Mouse (Mus musculus): ENCODE measurements around the gene Arhgef10l. TPM values are rescaled to one million over a fixed set of nuclear protein-coding genes. Genes with fewer than 3 reads are reported as not detected.
A peak's percentile ranks its signal among the peaks of the same experiment; 100 is the strongest.

The Arhgef10l gene
- total RNA-seq, 2 experiments from 2014 or later, result 43.9 to 52.8 TPM

DNA sequence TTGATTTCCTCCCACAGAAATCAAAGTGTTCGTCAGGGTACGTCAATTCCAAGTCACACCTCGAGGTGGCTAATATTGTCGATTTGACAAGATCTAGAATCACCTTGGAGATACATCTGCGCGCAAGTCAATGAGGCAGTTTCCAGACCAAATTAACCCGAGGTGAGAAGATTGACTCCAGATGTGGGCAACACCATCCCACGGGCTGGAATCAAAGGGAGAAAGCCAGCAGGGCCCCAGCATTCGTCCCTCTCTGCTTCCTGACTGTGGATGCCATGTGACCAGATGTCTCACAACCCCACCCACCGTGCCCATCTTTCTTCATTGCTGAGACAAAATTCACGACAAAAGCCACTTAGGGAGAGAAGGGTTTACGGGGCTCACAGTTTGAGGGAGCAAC, 180.4 kb downstream of the Arhgef10l start:
- H3K27ac ChIP-seq, result no peak overlapping the region
- no peak for TF ChIP-seq CTCF (conservative IDR thresholded peaks at IDR 0.05)
- H3K4me3 ChIP-seq, result no peak overlapping the region
- no peak for DNase-seq (ENCODE audit: low spot score in 2 of 2)

DNA sequence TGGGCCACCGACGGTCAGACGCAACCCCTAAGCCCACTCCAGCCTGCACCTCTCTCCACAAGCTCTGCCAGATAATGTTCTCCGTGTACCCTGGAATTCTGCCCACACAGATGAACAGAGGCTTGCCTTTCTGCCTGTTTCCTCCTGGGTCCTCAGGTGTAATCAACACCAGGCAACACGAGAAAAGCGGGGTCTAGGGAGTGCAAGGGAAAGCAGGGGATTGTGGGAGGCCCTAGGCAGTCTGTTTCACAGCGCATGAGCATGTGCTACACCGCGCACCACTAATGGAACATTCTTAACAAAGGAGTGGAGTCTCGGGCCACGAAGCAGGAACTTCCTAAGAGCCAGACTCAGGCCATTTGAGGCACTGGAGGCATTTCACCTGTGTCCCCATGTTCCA, 182.7 kb downstream of the Arhgef10l start:
- no peak for DNase-seq (ENCODE audit: low spot score in 2 of 2)
- no peak overlapping the region for H3K27ac ChIP-seq
- no peak overlapping the region for H3K4me3 ChIP-seq
- no peak for TF ChIP-seq CTCF (conservative IDR thresholded peaks at IDR 0.05)

DNA sequence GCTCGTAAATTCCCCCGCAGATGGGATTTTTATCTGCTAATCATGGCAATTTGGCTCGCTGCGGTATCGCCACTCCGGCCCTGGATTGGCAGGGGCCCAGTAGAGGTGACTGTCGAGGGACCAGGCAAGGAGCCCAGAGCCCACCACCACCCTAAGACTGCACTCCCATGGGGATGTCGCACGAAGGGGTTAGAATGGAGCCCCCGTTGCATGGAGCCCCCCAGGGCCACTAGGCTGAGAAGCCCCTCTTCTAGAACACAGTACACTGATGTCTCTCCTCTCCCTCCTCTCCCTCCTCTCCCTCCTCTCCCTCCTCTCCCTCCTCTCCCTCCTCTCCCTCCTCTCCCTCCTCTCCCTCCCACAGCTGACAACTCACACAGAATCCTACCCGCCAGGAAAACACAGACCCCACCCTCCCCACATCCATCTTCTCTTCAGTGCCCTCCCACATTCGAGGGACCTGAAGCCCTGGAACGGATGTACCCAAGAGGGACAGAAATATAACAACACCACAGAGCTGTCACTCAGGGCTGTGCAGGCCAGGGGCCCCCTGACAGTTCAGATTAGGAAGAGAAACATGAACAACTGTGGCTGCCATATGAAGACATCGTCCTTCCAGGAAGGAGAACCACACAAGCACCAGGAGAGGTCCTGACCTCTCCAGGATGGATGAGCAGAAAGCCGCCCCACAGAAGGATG, 185.3 kb downstream of the Arhgef10l start:
- TF ChIP-seq CTCF (conservative IDR thresholded peaks at IDR 0.05), result no peak
- Histone ChIP-seq H3K27ac (no peak overlapping the region), H3K4me3 (no peak overlapping the region)
- no peak for DNase-seq (ENCODE audit: low spot score in 2 of 2)

DNA sequence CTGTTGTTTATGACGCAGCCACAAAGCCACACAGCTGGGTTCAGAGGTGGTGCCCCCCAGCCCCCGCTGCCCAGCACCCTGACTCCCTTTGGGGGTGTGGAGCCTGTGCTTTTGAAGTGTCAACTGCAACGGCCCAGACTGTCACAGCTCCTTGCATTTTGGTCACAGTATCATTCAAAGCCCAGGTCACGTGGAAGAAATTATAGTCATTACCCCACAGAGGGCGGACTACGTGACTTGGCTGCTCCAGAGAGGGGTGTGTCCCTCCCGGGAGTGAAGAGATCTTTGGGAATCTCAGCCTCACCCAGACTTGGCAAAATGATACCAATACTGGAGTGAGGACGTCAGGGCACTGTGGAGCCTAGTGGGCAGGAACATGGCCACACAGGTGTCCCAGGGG, 190.6 kb downstream of the Arhgef10l start:
- Histone ChIP-seq H3K4me3 (no peak overlapping the region), H3K27ac (no peak overlapping the region)
- TF ChIP-seq CTCF (conservative IDR thresholded peaks at IDR 0.05), result no peak
- DNase-seq (ENCODE audit: low spot score in 2 of 2), result no peak

DNA sequence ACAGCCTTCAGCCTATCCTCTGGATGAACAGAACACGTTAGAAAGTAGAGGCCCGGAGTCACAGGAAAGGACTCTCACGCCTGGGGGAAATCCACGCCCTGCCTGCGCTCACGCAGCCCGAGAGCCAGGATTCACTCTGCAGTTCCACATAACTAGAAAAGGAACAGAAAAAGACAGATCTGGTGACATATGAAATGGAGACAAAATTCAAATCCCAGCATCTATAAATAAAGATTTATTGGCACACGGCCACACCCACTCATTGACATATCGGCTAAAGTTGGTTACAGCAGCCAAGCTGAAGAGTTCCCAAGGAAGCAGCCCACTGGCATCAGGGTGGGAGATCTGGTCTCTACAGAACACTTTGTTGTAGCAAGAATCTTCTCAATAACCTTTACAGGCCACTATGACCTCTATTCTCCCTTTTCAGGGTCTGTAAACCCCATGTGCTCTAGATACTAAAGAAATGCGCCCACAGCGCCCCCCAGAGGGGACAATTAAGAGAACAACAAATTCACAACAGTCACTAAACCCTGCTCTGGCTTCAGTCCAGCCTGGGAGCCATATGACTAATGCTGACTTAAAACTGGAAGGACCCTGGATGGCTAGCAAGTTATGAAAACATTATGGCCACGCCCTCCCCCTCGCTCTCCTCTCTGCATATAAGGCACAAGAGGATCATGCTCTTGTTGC, 195.9 kb downstream of the Arhgef10l start:
- peak overlapping the region; percentile 54; the same call in 1 of the 2 replicates for H3K27ac ChIP-seq
- peak; percentile 52 to 53 for DNase-seq (ENCODE audit: low spot score in 2 of 2)
- peak; percentile 72 for TF ChIP-seq CTCF (conservative IDR thresholded peaks at IDR 0.05)
- no peak overlapping the region for H3K4me3 ChIP-seq

DNA sequence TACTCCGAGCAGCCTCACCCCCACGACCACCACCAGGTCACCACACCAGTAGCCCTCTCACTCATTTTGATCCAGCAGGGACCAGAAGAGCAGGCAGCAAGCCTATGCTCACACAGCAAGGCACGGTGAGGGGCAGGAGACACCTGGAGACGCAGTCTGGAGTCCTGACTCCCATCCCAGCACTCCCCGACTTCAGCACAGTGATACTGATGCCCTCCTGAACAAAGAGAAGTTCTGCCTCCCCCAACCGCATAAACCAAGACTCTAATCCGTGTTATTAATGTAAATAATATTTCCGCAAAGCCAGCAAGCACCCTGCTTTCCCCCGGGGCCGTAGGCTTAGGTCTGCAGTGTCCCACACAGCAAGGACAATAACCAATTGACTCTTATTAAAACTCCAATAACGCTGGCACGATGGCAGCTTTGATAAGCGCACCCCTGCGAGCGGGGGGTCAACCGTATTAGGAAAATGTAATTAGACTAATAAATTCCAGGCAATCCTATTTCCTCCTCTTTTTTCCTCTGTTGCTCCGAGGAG, 198.5 kb downstream of the Arhgef10l start:
- no peak for DNase-seq (ENCODE audit: low spot score in 2 of 2)
- H3K27ac ChIP-seq, result no peak overlapping the region
- TF ChIP-seq CTCF (conservative IDR thresholded peaks at IDR 0.05), result no peak
- H3K4me3 ChIP-seq, result no peak overlapping the region

Small RNA genes within 50 kb of the gene (microRNA-seq; reads per million reads assigned to microRNA genes)
- 0 reads per million in 2 experiments for gene Gm23045

Other genes starting within 250 kb of the Arhgef10l start
- 10 to 100 TPM; 93.0 to 93.5 TPM for gene Rcc2, start 34.5 kb upstream of the Arhgef10l start, total RNA-seq (2021)
- not detected for gene Padi6, start 76.6 kb upstream of the Arhgef10l start, total RNA-seq (2021)
- not detected for gene Padi4, start 108.2 kb upstream of the Arhgef10l start, total RNA-seq (2021)
- not detected for gene Padi3, start 144.6 kb upstream of the Arhgef10l start, total RNA-seq (2021)
- gene Padi1, start 179.8 kb upstream of the Arhgef10l start, total RNA-seq (2021), result not detected
- gene Padi2, start 240.3 kb upstream of the Arhgef10l start, total RNA-seq (2021), result 10 to 100 TPM; 20.2 to 26.5 TPM